Mouse (Mus musculus) lung, adult 2 months (tissue): Measurements from ENCODE around the gene Gm17455. TPM values are rescaled to one million over a fixed set of nuclear protein-coding genes. Genes with fewer than 3 reads are reported as not detected.
A peak's percentile ranks its signal among the peaks of the same experiment; 100 is the strongest.

Experiments
- DNase-seq: peaks from one replicate; pipeline ENCODE4 v3.0.0; 2022
- H3K4me1 ChIP-seq: fragments of 200-500 bp; 2 replicates; pipeline ENCODE4 v1.6.1; 2011; ENCODE audit warnings: low read length; ENCODE audit not compliant: control insufficient read depth, insufficient read depth
- H3K4me3 ChIP-seq: fragments of 200-500 bp; replicated peaks from 2 replicates; pipeline ENCODE3; 2011; ENCODE audit warnings: low read depth, mild to moderate bottlenecking, control low read depth, low read length; ENCODE audit errors: extremely low read depth
- CTCF ChIP-seq: fragments of 200-500 bp; IDR thresholded peaks from 2 replicates; pipeline ENCODE4 v1.5.1; 2011; ENCODE audit warnings: mild to moderate bottlenecking, low read length, control low read depth; ENCODE audit not compliant: insufficient read depth
- POLR2A ChIP-seq: fragments of 200-500 bp; IDR thresholded peaks from 2 replicates; pipeline ENCODE4 v1.6.1; 2011; ENCODE audit warnings: low read depth, mild to moderate bottlenecking, control low read depth, low read length, borderline replicate concordance; ENCODE audit errors: extremely low read depth
- WGBS: fragments of 180-500 bp; shearing (Covaris S2); methylation state at CpG from one replicate; pipeline ENCODE4 v1.1.7; 2018; 5-methylcytosine and 5-hydroxymethylcytosine counted together
- polyA plus RNA-seq: library from polyadenylated mRNA; depleted of rRNA; stranded (reverse); fragments of >200 nt; gene quantifications from 2 replicates; pipeline ENCODE4 v1.2.3, GENCODE M21; 2012; rRNA removed

The Gm17455 gene
- 0.33 and 1.2 TPM in 2 replicates for polyA plus RNA-seq

- no peak for TF ChIP-seq CTCF
- TF ChIP-seq POLR2A = no peak
- WGBS = 70% methylated on average over 7 of the region's 7 CpGs
- no peaks in the 10 kb centered on the region for H3K4me1 ChIP-seq
- H3K4me3 ChIP-seq = no peak within 1 kb of the TSS
- DNase-seq = no peak
Observed at GRCm38 (mm10) chr10:60399449-60399848, at the start of gene Gm17455. TSS of gene Gm17455 (plus strand) at chr10:60399726.

GRCm38 (mm10) chr10:60350077-60350804 is 49.3 kb upstream of the Gm17455 start:
- H3K4me3 ChIP-seq = peak overlapping the region; percentile 55
- TF ChIP-seq POLR2A (no peak), CTCF (no peak)
- H3K4me1 ChIP-seq = peaks cover 29% of the 10 kb centered on the region
- no peak for DNase-seq
- 35% methylated on average over 5 of the region's 5 CpGs for WGBS

GRCm38 (mm10) chr10:60350805-60351167 is 48.7 kb upstream of the Gm17455 start:
- 10% methylated on average over 3 of the region's 3 CpGs for WGBS
- H3K4me1 ChIP-seq = peaks cover 29% of the 10 kb centered on the region
- DNase-seq = peak; percentile 97

GRCm38 (mm10) chr10:60351248-60351647 is 48.3 kb upstream of the Gm17455 start:
- peaks cover 28% of the 10 kb centered on the region for H3K4me1 ChIP-seq
- H3K4me3 ChIP-seq = no peak overlapping the region
- TF ChIP-seq POLR2A (no peak), CTCF (no peak)
- no peak for DNase-seq
- 11% methylated on average over 3 of the region's 3 CpGs for WGBS

More at GRCm38 (mm10) chr10:60350805-60351167, 48.7 kb upstream of the Gm17455 start:
- TF ChIP-seq POLR2A (no peak), CTCF (no peak)
- H3K4me3 ChIP-seq = peak overlapping the region; percentile 55

- peak; percentile 52 for DNase-seq
- Histone ChIP-seq H3K4me1 (peaks cover 25% of the 10 kb centered on the region), H3K4me3 (no peak overlapping the region)
- WGBS = 16% methylated on average over 7 of the region's 7 CpGs
- TF ChIP-seq POLR2A (peak; percentile 41; the same call in 1 of the 2 replicates), CTCF (no peak)
Observed at GRCm38 (mm10) chr10:60351761-60352455, 47.6 kb upstream of the Gm17455 start.

GRCm38 (mm10) chr10:60353241-60354002 is 46.1 kb upstream of the Gm17455 start:
- Histone ChIP-seq H3K4me1 (peaks cover 23% of the 10 kb centered on the region), H3K4me3 (no peak overlapping the region)
- TF ChIP-seq POLR2A (0 out of 2 replicates have a peak, but pooled peaks have one; percentile 15), CTCF (no peak)
- 50% methylated on average over 5 of the region's 5 CpGs for WGBS
- no peak for DNase-seq

- TF ChIP-seq CTCF (no peak), POLR2A (no peak)
- no peak overlapping the region for H3K4me3 ChIP-seq
- H3K4me1 ChIP-seq = peaks cover 23% of the 10 kb centered on the region
- no peak for DNase-seq
- WGBS = 93% methylated on average over 4 of the region's 4 CpGs
Observed at GRCm38 (mm10) chr10:60354003-60354325, 45.6 kb upstream of the Gm17455 start.

GRCm38 (mm10) chr10:60354881-60355677 is 44.4 kb upstream of the Gm17455 start:
- no peak overlapping the region for H3K4me3 ChIP-seq
- no peak for DNase-seq
- WGBS = 57% methylated on average over 11 of the region's 11 CpGs
- TF ChIP-seq POLR2A = no peak
- TF ChIP-seq CTCF = no peak
- H3K4me1 ChIP-seq = peaks cover 16% of the 10 kb centered on the region

GRCm38 (mm10) chr10:60357441-60357840 is 42.1 kb upstream of the Gm17455 start:
- H3K4me1 ChIP-seq = peaks cover 5% of the 10 kb centered on the region
- no peak overlapping the region for H3K4me3 ChIP-seq
- DNase-seq = no peak
- 77% methylated on average over 4 of the region's 4 CpGs for WGBS
- TF ChIP-seq CTCF (no peak), POLR2A (no peak)
